Mouse (Mus musculus): ENCODE measurements at regions not wholly inside any gene's neighbourhood (a gene's known extent, or its start where the extent isn't known, plus 50 kb on each side); places are given as distances from the start of the nearest gene placed in this dataset.

DNA sequence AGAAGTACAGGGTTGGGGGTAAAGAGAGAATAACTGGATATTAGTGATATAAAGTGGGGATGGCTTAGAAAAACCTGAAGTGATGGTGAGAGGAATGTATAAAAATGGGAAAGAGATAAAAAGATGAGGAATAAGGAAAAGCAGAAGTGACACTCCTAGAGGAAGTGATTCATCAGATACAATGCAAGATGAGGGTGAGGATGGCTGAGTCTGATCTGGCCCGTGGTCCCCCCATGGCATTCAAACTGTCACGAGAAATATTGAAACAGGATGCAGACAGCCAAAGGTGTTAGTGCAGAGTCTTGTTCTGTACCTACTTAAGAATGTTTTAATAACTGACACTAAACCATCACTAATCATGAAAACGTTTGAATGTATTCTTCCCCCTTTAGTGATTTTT lies 56.2 kb upstream of the Kitl start:
- no peaks in the 10 kb centered on the region for H3K27me3 ChIP-seq
- no peak overlapping the region for H3K4me3 ChIP-seq
- H3K9me3 ChIP-seq = no peaks in the 10 kb centered on the region
- H3K4me2 ChIP-seq (replicated peaks) = no peak overlapping the region
- no peak overlapping the region for H3K9ac ChIP-seq
- H3K27ac ChIP-seq = no peak overlapping the region
- no peak for ATAC-seq (ENCODE audit: low FRiP score, low read depth)
- no peaks in the 10 kb centered on the region for H3K36me3 ChIP-seq
- no peaks in the 10 kb centered on the region for H3K4me1 ChIP-seq
- 76% methylated on average over 3 of the region's 3 CpGs for WGBS

DNA sequence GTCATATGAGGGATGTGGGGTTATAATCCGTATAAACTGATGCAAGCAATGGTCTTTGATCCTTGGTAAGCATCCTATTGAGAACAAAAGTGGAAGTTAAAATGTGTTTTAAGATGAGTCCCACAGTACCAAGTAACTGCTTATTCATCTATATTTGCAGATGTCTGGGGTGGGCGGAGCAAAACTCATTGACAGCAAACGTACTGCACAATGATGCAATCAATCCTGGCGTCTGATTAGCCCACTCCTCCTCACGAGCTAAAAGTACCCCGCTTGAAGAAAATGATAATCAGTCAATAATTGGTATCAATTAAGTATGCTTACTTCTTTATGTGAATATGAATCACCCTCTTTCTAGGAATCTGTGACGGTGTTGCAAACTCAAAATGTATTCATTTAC lies 62.9 kb upstream of the Kitl start:
- H3K4me3 ChIP-seq = no peak overlapping the region
- H3K27me3 ChIP-seq = no peaks in the 10 kb centered on the region
- H3K9me3 ChIP-seq = no peaks in the 10 kb centered on the region
- no peak overlapping the region for H3K9ac ChIP-seq
- H3K4me1 ChIP-seq = no peaks in the 10 kb centered on the region
- ATAC-seq (ENCODE audit: low FRiP score, low read depth) = no peak
- H3K4me2 ChIP-seq (replicated peaks) = no peak overlapping the region
- H3K36me3 ChIP-seq = no peaks in the 10 kb centered on the region
- WGBS = 84% methylated on average over 7 of the region's 7 CpGs
- H3K27ac ChIP-seq = no peak overlapping the region

DNA sequence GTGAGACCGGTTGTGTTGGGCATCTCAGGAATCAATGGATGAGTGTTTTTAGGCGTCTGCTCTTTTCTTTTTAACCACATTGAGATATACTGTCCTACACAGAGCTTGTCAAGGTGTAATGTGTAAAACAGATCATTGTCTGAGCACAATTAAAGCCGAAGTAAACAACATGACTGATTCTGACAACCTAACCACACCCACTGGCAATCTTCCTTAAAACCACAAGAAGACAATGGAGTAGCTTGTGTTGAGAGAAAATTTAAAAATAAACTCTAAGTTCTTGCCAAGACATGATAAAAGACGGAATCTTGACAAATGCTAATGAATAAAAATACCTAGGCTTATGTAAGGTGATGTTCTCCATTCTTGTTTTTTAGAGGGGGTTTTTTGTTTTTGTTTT lies 63.7 kb upstream of the Kitl start:
- 82% methylated on average over 4 of the region's 4 CpGs for WGBS
- Histone ChIP-seq H3K4me2 (replicated peaks) (no peak overlapping the region), H3K4me3 (no peak overlapping the region), H3K4me1 (no peaks in the 10 kb centered on the region), H3K9ac (no peak overlapping the region), H3K27ac (no peak overlapping the region), H3K36me3 (no peaks in the 10 kb centered on the region), H3K9me3 (no peaks in the 10 kb centered on the region), H3K27me3 (no peaks in the 10 kb centered on the region)
- ATAC-seq (ENCODE audit: low FRiP score, low read depth) = no peak

DNA sequence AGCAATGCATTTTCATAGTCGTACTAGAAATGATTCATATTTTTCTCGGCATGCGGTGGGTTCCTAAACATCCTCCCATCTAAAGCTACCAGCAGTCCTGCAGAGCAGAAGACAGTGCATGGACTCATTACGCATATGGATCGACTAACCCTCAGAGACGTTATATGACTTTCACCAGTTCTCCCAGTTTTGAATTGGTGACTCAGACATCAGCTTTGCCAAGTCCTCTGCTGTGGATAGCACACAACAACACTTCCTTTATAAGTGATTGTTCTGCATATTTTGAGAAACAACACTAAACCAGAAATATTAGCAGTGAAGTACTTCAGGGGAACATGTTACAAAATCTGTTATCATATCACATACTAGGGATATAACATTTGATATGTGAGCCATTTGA lies 64.1 kb upstream of the Kitl start:
- Histone ChIP-seq H3K4me2 (replicated peaks) (no peak overlapping the region), H3K36me3 (no peaks in the 10 kb centered on the region), H3K27ac (no peak overlapping the region), H3K4me1 (no peaks in the 10 kb centered on the region), H3K9ac (no peak overlapping the region), H3K4me3 (no peak overlapping the region), H3K9me3 (no peaks in the 10 kb centered on the region), H3K27me3 (no peaks in the 10 kb centered on the region)
- no peak for ATAC-seq (ENCODE audit: low FRiP score, low read depth)
- WGBS = 91% methylated on average over 6 of the region's 6 CpGs

DNA sequence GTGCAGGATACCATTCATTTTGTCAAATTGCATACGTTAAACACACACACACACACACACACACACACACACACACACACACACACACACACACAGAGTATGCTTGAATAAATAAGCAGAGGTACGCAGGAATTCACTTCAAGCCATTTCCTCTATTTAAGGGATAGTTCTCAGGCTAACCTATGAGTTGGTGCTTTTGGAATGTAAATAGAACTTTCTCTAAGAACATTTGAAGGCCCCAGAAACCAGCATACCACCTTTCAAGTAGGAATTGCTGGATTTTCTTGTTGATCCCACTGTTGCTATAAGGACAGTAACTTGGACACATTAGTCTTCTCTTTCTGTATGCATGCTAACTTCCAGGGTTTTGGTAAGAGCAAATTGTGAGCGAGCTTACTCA lies 66.7 kb upstream of the Kitl start:
- H3K27ac ChIP-seq = no peak overlapping the region
- 81% methylated on average over 3 of the region's 3 CpGs for WGBS

DNA sequence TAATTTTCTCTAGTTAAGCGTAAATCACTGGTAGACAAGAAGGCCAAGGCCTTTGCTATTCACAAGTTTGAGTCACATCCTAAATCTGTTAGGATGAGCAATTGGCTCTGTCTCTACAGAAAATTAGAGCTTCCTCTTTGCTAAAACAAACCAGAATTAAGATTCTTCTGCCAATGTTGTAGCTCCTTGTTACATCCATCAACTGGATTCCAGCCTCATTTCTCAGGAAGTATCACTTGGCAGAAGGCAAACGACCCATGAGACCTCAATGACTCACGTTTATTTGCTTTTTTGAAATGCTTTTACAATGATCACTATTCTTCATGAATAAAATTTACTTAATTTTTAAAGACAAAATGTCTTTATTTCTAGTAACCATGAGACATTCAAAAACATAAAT lies 70.0 kb upstream of the Kitl start:
- H3K27me3 ChIP-seq = no peaks in the 10 kb centered on the region
- no peak overlapping the region for H3K4me3 ChIP-seq
- WGBS = 72% methylated on average over 3 of the region's 3 CpGs
- H3K36me3 ChIP-seq = no peaks in the 10 kb centered on the region
- H3K4me2 ChIP-seq (replicated peaks) = no peak overlapping the region
- 0 out of 2 replicates have a peak, but pooled peaks cover 2% of the 10 kb centered on the region for H3K9me3 ChIP-seq
- ATAC-seq (ENCODE audit: low FRiP score, low read depth) = no peak
- H3K27ac ChIP-seq = no peak overlapping the region
- H3K4me1 ChIP-seq = peaks cover 3% of the 10 kb centered on the region; the same call in 1 of the 2 replicates
- no peak overlapping the region for H3K9ac ChIP-seq

More for the DNA sequence above, 66.7 kb upstream of the Kitl start:
- no peaks in the 10 kb centered on the region for H3K4me1 ChIP-seq
- no peaks in the 10 kb centered on the region for H3K27me3 ChIP-seq
- H3K36me3 ChIP-seq = no peaks in the 10 kb centered on the region
- H3K9ac ChIP-seq = no peak overlapping the region
- H3K4me2 ChIP-seq (replicated peaks) = no peak overlapping the region
- H3K9me3 ChIP-seq = no peaks in the 10 kb centered on the region
- H3K4me3 ChIP-seq = no peak overlapping the region
- ATAC-seq (ENCODE audit: low FRiP score, low read depth) = no peak

DNA sequence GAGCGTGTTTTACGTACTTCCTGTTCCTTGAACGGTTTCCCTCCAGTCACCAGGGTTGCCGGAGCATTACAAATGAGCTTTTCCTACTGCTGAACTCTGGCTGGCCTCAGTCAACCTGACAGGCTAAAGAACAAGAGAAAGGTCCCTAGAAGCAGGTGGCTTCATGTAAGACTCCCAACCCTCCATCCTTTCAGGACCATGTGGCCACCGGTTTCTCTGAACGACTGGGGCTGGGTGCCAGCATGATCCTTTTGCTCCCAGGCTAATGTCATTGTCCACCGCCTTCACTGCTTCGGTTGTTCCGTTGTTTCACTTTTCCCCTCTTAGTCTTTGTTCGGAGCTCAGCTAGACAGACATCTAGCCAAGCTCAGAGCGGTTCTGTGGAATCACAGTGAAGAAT lies 73.8 kb upstream of the Kitl start:
- 0 out of 2 replicates have a peak, but pooled peaks cover 2% of the 10 kb centered on the region for H3K9me3 ChIP-seq
- peaks cover 3% of the 10 kb centered on the region; the same call in 1 of the 2 replicates for H3K4me1 ChIP-seq
- no peak overlapping the region for H3K4me2 ChIP-seq (replicated peaks)
- no peak for ATAC-seq (ENCODE audit: low FRiP score, low read depth)
- H3K27me3 ChIP-seq = no peaks in the 10 kb centered on the region
- no peaks in the 10 kb centered on the region for H3K36me3 ChIP-seq
- 60% methylated on average over 11 of the region's 11 CpGs for WGBS
- no peak overlapping the region for H3K9ac ChIP-seq
- no peak overlapping the region for H3K27ac ChIP-seq
- no peak overlapping the region for H3K4me3 ChIP-seq

DNA sequence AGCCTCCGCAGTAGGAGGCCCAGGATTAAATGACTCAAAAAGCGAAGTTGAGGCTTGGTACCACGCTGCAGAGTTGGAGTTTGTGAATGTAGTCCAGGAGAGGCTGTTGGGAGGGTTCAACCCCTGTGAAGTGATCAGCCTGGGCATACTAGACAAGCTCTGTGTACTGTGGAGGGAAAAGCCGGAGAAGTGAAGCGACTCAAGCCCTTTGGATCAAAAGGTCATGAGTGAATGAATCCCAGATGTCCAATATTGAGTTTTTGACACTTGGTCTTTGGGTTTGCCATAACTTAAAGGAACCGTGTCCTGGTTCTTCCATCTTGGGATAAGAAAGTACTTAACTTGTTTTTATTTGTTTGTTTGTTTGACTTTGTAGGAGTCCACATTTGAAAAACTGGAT lies 76.5 kb upstream of the Kitl start:
- Histone ChIP-seq H3K27ac (no peak overlapping the region), H3K36me3 (no peaks in the 10 kb centered on the region), H3K4me2 (replicated peaks) (no peak overlapping the region), H3K9ac (no peak overlapping the region), H3K9me3 (0 out of 2 replicates have a peak, but pooled peaks cover 2% of the 10 kb centered on the region), H3K4me3 (no peak overlapping the region), H3K4me1 (peaks cover 3% of the 10 kb centered on the region; the same call in 1 of the 2 replicates), H3K27me3 (no peaks in the 10 kb centered on the region)
- no peak for ATAC-seq (ENCODE audit: low FRiP score, low read depth)
- 53% methylated on average over 6 of the region's 6 CpGs for WGBS

DNA sequence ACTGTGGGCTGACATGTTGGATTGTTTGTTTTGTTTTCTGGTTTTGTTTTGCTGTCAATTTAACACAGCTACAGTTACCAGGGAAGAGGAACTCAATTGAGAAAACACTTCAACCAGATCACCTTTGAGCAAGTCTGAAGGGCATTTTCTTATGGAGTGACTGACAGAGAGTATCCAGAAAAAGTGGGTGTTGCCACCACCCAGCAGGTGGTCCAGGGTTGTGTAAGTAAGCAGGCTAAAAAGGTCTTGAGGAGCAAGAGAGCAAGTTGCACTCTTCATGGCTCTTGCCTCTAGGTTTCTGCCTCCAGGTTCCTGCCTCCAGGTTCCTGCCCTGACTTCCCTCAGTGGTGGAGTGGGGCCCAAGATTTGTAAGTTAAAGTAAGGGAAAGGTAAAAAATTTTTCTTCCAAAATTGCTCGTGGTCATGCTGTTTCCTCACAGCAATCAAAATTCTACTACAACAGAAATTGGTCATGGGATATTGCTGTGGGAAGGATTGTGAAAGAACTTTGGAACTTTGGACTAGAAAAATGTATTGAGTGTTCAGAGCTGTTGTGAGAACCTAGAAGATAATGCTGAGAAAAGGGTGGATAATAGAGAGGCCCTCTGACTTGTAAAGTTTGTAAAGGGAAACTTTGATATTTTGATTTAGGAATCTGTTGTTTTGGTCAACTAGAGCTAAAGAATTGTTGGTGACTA lies 77.4 kb upstream of the Kitl start:
- WGBS = 76% methylated on average over 1 of the region's 1 CpGs
- Histone ChIP-seq H3K9ac (no peak overlapping the region), H3K4me1 (peaks cover 3% of the 10 kb centered on the region; the same call in 1 of the 2 replicates), H3K4me3 (no peak overlapping the region), H3K27ac (no peak overlapping the region), H3K36me3 (no peaks in the 10 kb centered on the region), H3K9me3 (0 out of 2 replicates have a peak, but pooled peaks cover 2% of the 10 kb centered on the region), H3K4me2 (replicated peaks) (no peak overlapping the region), H3K27me3 (no peaks in the 10 kb centered on the region)
- ATAC-seq (ENCODE audit: low FRiP score, low read depth) = no peak

DNA sequence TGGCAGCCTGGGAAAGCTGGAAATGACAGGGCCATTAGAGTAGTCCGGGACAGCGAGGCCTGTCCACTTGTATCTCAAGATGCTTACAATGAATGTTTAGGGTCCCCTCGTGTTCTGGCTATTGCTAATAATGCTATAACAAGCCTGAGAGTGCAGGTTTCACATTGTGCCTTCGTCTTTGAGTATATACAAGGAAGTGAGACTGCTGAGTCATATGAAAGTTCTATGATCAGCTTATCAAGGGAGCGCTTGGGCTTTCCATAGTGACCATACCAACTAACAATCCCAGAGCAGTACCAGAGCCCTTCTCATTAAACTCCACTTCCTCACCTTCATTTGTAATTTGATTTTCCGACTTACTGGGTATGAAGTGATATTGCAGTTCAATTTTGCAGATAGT lies 86.2 kb upstream of the Kitl start:
- 84% methylated on average over 6 of the region's 6 CpGs for WGBS
- Histone ChIP-seq H3K4me2 (replicated peaks) (no peak overlapping the region), H3K4me1 (0 out of 2 replicates have a peak, but pooled peaks cover 5% of the 10 kb centered on the region), H3K9ac (no peak overlapping the region), H3K9me3 (no peaks in the 10 kb centered on the region), H3K4me3 (no peak overlapping the region), H3K27ac (no peak overlapping the region), H3K36me3 (no peaks in the 10 kb centered on the region), H3K27me3 (no peaks in the 10 kb centered on the region)
- ATAC-seq (ENCODE audit: low FRiP score, low read depth) = no peak

DNA sequence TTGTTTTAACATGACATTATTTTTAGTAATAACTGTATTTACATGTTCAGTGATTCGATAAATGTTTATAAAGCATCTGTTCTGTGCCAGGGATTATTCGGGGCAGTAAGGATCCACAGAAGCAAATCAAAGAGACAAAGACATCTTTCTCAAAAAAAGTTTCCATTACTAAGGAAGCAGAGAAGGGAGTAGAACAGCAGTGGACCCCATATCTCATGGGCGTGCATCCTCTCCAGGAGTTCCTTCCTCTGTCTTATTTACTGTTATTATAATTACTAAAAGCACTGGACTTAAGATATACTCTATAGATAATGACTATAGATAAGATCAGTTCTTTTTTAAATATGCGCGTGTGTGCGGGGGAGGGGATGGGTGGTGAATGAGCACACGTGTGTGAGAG lies 87.5 kb upstream of the Kitl start:
- H3K27me3 ChIP-seq = no peaks in the 10 kb centered on the region
- H3K4me3 ChIP-seq = no peak overlapping the region
- H3K9me3 ChIP-seq = no peaks in the 10 kb centered on the region
- no peaks in the 10 kb centered on the region for H3K36me3 ChIP-seq
- no peak for ATAC-seq (ENCODE audit: low FRiP score, low read depth)
- H3K9ac ChIP-seq = no peak overlapping the region
- WGBS = 92% methylated on average over 7 of the region's 7 CpGs
- H3K4me1 ChIP-seq = 0 out of 2 replicates have a peak, but pooled peaks cover 5% of the 10 kb centered on the region
- H3K27ac ChIP-seq = no peak overlapping the region
- H3K4me2 ChIP-seq (replicated peaks) = no peak overlapping the region

DNA sequence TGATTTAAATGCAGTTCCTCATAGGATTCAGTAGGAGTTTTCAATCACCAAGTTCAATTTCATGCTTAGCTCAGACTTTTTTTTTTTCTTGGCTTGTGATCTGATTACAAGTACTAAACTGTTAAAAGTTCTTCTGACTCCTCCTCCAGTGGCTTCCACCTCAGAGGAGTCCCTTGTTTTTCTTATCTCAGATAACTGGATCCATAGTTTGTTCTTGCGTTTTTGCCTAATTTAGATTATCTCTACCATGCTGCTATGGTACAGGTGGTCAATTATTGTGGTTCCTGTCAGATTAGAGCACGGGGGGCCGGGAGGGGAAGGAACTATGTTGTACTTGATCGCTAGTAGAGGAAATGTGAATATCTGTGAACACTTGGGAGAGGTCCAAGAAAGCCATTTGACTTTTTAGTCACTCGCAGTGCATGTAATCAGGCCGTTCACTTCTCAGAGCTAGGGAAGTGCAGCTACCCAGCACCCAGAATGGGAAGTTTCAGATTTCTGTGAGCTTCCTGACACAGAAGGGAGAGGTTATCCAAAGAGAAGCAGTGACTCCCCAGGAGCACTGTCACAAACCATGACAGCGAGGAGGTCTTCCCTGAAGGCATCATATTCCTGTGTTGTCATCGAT lies 89.0 kb upstream of the Kitl start:
- no peaks in the 10 kb centered on the region for H3K9me3 ChIP-seq
- H3K4me2 ChIP-seq (replicated peaks) = no peak overlapping the region
- no peak overlapping the region for H3K9ac ChIP-seq
- no peaks in the 10 kb centered on the region for H3K27me3 ChIP-seq
- H3K4me1 ChIP-seq = 0 out of 2 replicates have a peak, but pooled peaks cover 5% of the 10 kb centered on the region
- 61% methylated on average over 8 of the region's 8 CpGs for WGBS
- no peaks in the 10 kb centered on the region for H3K36me3 ChIP-seq
- H3K4me3 ChIP-seq = no peak overlapping the region
- no peak overlapping the region for H3K27ac ChIP-seq
- ATAC-seq (ENCODE audit: low FRiP score, low read depth) = no peak

DNA sequence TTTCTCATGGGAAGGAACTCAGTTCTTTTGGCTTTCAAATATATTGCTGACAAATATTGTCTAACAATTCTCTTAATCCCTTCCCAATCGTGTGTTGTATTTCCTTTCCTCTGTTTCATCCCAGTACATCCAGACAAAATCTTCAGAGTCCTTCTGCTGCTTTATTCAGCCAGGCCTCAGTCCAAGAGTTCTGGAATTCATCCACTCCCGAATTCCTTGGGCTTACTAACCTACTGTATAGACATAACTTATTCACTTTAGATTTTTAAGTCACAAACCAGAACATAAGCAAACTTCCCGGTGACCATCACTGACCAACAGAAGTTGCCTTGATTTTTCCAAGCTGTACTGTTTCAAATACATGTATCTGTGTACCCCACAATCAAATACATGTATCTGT lies 90.9 kb upstream of the Kitl start:
- Histone ChIP-seq H3K36me3 (no peaks in the 10 kb centered on the region), H3K9me3 (no peaks in the 10 kb centered on the region), H3K9ac (no peak overlapping the region), H3K4me2 (replicated peaks) (no peak overlapping the region), H3K27me3 (no peaks in the 10 kb centered on the region), H3K4me1 (0 out of 2 replicates have a peak, but pooled peaks cover 5% of the 10 kb centered on the region), H3K27ac (no peak overlapping the region), H3K4me3 (no peak overlapping the region)
- WGBS = 77% methylated on average over 3 of the region's 3 CpGs
- no peak for ATAC-seq (ENCODE audit: low FRiP score, low read depth)

Measured in limb, embryonic 13.5 days (tissue).